Mouse (Mus musculus) cerebellum, adult 11 months (tissue): ENCODE measurements at regions not wholly inside any gene's neighbourhood (a gene's known extent, or its start where the extent isn't known, plus 50 kb on each side); places are given as distances from the start of the nearest gene placed in this dataset.

Source experiments
- DNase-seq: peaks from one replicate; pipeline ENCODE4 v3.0.0; 2022

GRCm38 (mm10) chr15:71375775-71376174, 2458.6 kb upstream of the Gm6569 start:
- peak; percentile 5 for DNase-seq
